Mouse (Mus musculus): Measurements from ENCODE around the gene Gm3880. TPM values are rescaled to one million over a fixed set of nuclear protein-coding genes. Genes with fewer than 3 reads are reported as not detected.

The Gm3880 gene
- polyA plus RNA-seq (2012; rRNA removed), result not detected in 2 replicates

GRCm38 (mm10) chrX:102686872-102687271 lies at the start of gene Gm3880:
Gene Gm3880, minus strand, starts transcription at chrX:102686972.

GRCm38 (mm10) chrX:102707535-102707934 lies 20.8 kb upstream of the Gm3880 start, which contains the start of the genes Gm9112 and Dmrtc1b:
Gene Gm9112, minus strand, starts transcription at chrX:102707635.
Gene Dmrtc1b, plus strand, starts transcription at chrX:102707865.

GRCm38 (mm10) chrX:102643823-102644572 lies 42.8 kb downstream of the Gm3880 start, which contains the start of gene Phka1:
Gene Phka1, minus strand, starts transcription at chrX:102644246.

Other genes with a start within 250 kb of the Gm3880 start
- gene Hdac8, start 181.6 kb downstream of the Gm3880 start, polyA plus RNA-seq (2012; rRNA removed), result 1.8 and 2.4 TPM in 2 replicates
- gene Phka1, start 42.7 kb downstream of the Gm3880 start, polyA plus RNA-seq (2012; rRNA removed), result 4.1 and 4.9 TPM in 2 replicates
- gene Gm9112, start 20.7 kb upstream of the Gm3880 start, polyA plus RNA-seq (2012; rRNA removed), result not detected in 2 replicates
- not detected in 2 replicates for gene Dmrtc1b, start 20.9 kb upstream of the Gm3880 start, polyA plus RNA-seq (2012; rRNA removed)
- not detected in 2 replicates for gene Dmrtc1c1, start 116.0 kb upstream of the Gm3880 start, polyA plus RNA-seq (2012; rRNA removed)
- gene Dmrtc1c2, start 167.6 kb upstream of the Gm3880 start, polyA plus RNA-seq (2012; rRNA removed), result not detected in 2 replicates
- gene 1700031F05Rik, start 181.0 kb upstream of the Gm3880 start, polyA plus RNA-seq (2012; rRNA removed), result not detected in 2 replicates
- gene Dmrtc1a, start 221.7 kb upstream of the Gm3880 start, polyA plus RNA-seq (2012; rRNA removed), result 0.09 TPM in 1 of 2 replicates, not detected in the other
- not detected in 2 replicates for gene 1700011M02Rik, start 221.9 kb upstream of the Gm3880 start, polyA plus RNA-seq (2012; rRNA removed)
- gene 1700018G05Rik, start 241.4 kb upstream of the Gm3880 start, polyA plus RNA-seq (2012; rRNA removed), result not detected in 2 replicates